Mouse (Mus musculus): Measurements from ENCODE around the gene Pla2g6. TPM values are rescaled to one million over a fixed set of nuclear protein-coding genes. Genes with fewer than 3 reads are reported as not detected.

The Pla2g6 gene
- total and polyA plus RNA-seq, 3 experiments = 9.3 to 20.9 (median 14.8) TPM

DNA sequence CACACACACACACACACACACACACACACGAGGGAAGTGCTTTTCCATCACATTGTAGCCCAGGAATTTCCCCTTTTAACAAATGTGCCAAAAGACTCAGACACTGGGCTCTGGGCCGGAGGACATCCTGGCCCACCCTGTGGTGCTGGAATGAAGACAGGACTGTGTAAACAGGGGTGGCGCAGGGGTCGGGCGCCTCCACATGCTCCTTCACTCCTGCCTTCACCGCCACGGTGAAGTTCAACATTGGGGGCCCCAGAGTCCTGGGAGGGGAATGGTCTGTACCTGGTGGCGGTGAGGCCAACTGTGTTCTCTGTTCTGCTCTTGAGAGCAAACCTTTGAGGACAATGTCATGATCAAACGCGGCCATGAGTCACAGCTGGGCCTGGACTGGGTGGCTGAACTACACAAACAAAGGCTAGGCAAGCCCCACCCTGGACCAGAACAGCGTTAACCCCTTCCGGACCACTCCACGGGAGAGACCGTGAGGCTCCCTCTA lies 40.2 kb upstream of the Pla2g6 start:
- Histone ChIP-seq H3K27ac (ENCODE audit: insufficient read depth, low read depth) (no peak overlapping the region), H3K9ac (ENCODE audit: insufficient read depth, low read depth) (no peak overlapping the region), H3K4me3 (replicated peaks in 1 of 3; ENCODE audit: low read depth in 2 of 3, low read length in 2 of 3, poor library complexity in 1 of 3) (no peak overlapping the region), H3K4me2 (ENCODE audit: insufficient read depth, low read depth, poor library complexity, severe bottlenecking) (no peak overlapping the region), H3K79me2 (replicated peaks; ENCODE audit: control insufficient read depth, extremely low read depth, insufficient read depth, poor library complexity, severe bottlenecking) (no peaks in the 10 kb centered on the region), H3K36me3 (replicated peaks in 1 of 2; ENCODE audit: control insufficient read depth in 1 of 2, insufficient read depth in 1 of 2, low read length in 1 of 2) (peaks cover 71 to 98% of the 10 kb centered on the region in 2 experiments), H3K9me3 (replicated peaks; ENCODE audit: low read length) (no peaks in the 10 kb centered on the region), H3K4me1 (ENCODE audit: control insufficient read depth in 1 of 2, insufficient read depth in 2 of 2) (peaks cover 0 to 6% of the 10 kb centered on the region in 2 experiments; a peak in 1 of 4 replicates), H3K27me3 (replicated peaks) (no peaks in the 10 kb centered on the region)
- dilution Hi-C loops (cut with MboI; ENCODE audit: extremely low pct_ligation_motif_present, extremely low pct_unique_long_range_greater_than_20kb, low sequenced_read_pairs) = no loop called here
- DNase-seq (ENCODE audit: extremely low read depth) = no peak
- TF ChIP-seq ZKSCAN1 (IDR thresholded peaks at IDR 0.05; ENCODE audit: borderline replicate concordance, low read depth, low read length) = no peak
- no peak for TF ChIP-seq USF1 (IDR thresholded peaks at IDR 0.05; ENCODE audit: low read depth, low read length)
- no peak for TF ChIP-seq ZNF384 (IDR thresholded peaks at IDR 0.05; ENCODE audit: low read depth, low read length)
- TF ChIP-seq ELF1 (IDR thresholded peaks at IDR 0.05; ENCODE audit: low read depth, low read length) = no peak
- no peak for TF ChIP-seq GABPA (IDR thresholded peaks at IDR 0.05; ENCODE audit: insufficient replicate concordance, low read depth, low read length)
- no peak for TF ChIP-seq TBP (conservative IDR thresholded peaks at IDR 0.05; ENCODE audit: low read depth, low read length)
- TF ChIP-seq MAZ (IDR thresholded peaks at IDR 0.05; ENCODE audit: low read depth, low read length) = no peak
- no peak for TF ChIP-seq SMC3 (IDR thresholded peaks at IDR 0.05; ENCODE audit: low read depth, low read length)
- TF ChIP-seq CHD2 (IDR thresholded peaks at IDR 0.05; ENCODE audit: low read length) = no peak
- no peak for TF ChIP-seq E2F4 (IDR thresholded peaks at IDR 0.05; ENCODE audit: insufficient replicate concordance, low read depth, low read length)
- no peak for TF ChIP-seq CHD1 (IDR thresholded peaks at IDR 0.05; ENCODE audit: low read depth, low read length)
- TF ChIP-seq USF2 (conservative IDR thresholded peaks at IDR 0.05; ENCODE audit: low read depth, low read length) = no peak
- no peak for TF ChIP-seq ZC3H11A (IDR thresholded peaks at IDR 0.05; ENCODE audit: low read depth, low read length)
- no peak for TF ChIP-seq RAD21 (IDR thresholded peaks at IDR 0.05; ENCODE audit: low read depth, low read length)
- TF ChIP-seq JUND (conservative IDR thresholded peaks at IDR 0.05; ENCODE audit: low read depth, low read length) = no peak
- TF ChIP-seq CTCF (conservative IDR thresholded peaks at IDR 0.05 in 1 of 2, IDR thresholded peaks at IDR 0.05 in 1 of 2; ENCODE audit: low read depth in 2 of 2, low read length in 2 of 2) = no peak
- no peak for TF ChIP-seq ZMIZ1 (IDR thresholded peaks at IDR 0.05; ENCODE audit: low read depth, low read length)
- in situ Hi-C loops (cut with MboI; ENCODE audit: low pct_ligation_motif_present, low pct_unique_long_range_greater_than_20kb, low sequenced_read_pairs) = no loop called here

DNA sequence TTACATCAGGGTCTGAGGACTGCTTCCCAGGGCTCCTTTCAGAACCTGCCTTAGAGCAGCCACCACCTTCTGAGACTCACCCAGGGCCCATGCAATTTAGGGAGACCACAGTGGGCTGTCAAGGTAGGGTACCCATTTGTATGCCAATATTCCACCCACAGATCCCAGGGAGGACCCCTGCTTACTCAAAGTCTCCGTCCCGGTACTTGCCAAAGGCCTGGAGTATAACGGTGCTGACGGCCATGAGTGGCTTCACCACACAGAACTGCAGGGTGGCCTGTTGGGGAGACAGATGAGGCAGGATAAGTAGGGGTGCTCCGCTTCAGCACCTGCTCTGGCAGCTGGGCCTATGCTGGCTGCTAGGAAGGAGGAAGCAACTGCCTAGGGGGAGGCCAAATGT lies 38.2 kb upstream of the Pla2g6 start:
- no peak overlapping the region for H3K27ac ChIP-seq (ENCODE audit: insufficient read depth, low read depth)
- no peak overlapping the region for H3K4me3 ChIP-seq (replicated peaks in 1 of 3; ENCODE audit: low read depth in 2 of 3, low read length in 2 of 3, poor library complexity in 1 of 3)
- TF ChIP-seq NELFE (IDR thresholded peaks at IDR 0.05; ENCODE audit: low read depth, low read length) (no peak), USF1 (IDR thresholded peaks at IDR 0.05; ENCODE audit: low read depth, low read length) (no peak), NRF1 (IDR thresholded peaks at IDR 0.05; ENCODE audit: low read depth, low read length) (no peak), MAX (IDR thresholded peaks at IDR 0.05; ENCODE audit: low read length) (no peak), SIN3A (IDR thresholded peaks at IDR 0.05; ENCODE audit: low read length) (no peak), TBP (conservative IDR thresholded peaks at IDR 0.05; ENCODE audit: low read depth, low read length) (no peak), IRF4 (IDR thresholded peaks at IDR 0.05; ENCODE audit: low read depth, low read length) (no peak), ZC3H11A (IDR thresholded peaks at IDR 0.05; ENCODE audit: low read depth, low read length) (no peak), CHD1 (IDR thresholded peaks at IDR 0.05; ENCODE audit: low read depth, low read length) (no peak), ZMIZ1 (IDR thresholded peaks at IDR 0.05; ENCODE audit: low read depth, low read length) (no peak), SMC3 (IDR thresholded peaks at IDR 0.05; ENCODE audit: low read depth, low read length) (no peak), ELF1 (IDR thresholded peaks at IDR 0.05; ENCODE audit: low read depth, low read length) (no peak), MYC (IDR thresholded peaks at IDR 0.05; ENCODE audit: low read depth, low read length) (no peak), ZNF384 (IDR thresholded peaks at IDR 0.05; ENCODE audit: low read depth, low read length) (no peak), ZKSCAN1 (IDR thresholded peaks at IDR 0.05; ENCODE audit: borderline replicate concordance, low read depth, low read length) (no peak)
- no peak overlapping the region for H3K4me2 ChIP-seq (ENCODE audit: insufficient read depth, low read depth, poor library complexity, severe bottlenecking)
- no peak overlapping the region for H3K9ac ChIP-seq (ENCODE audit: insufficient read depth, low read depth)
- in situ Hi-C loops (cut with MboI; ENCODE audit: low pct_ligation_motif_present, low pct_unique_long_range_greater_than_20kb, low sequenced_read_pairs) (no loop called here), dilution Hi-C loops (cut with MboI; ENCODE audit: extremely low pct_ligation_motif_present, extremely low pct_unique_long_range_greater_than_20kb, low sequenced_read_pairs) (no loop called here)
- H3K36me3 ChIP-seq (replicated peaks in 1 of 2; ENCODE audit: control insufficient read depth in 1 of 2, insufficient read depth in 1 of 2, low read length in 1 of 2) = peaks cover 72 to 98% of the 10 kb centered on the region in 2 experiments
- H3K4me1 ChIP-seq (ENCODE audit: control insufficient read depth in 1 of 2, insufficient read depth in 2 of 2) = peaks cover 0 to 6% of the 10 kb centered on the region in 2 experiments; a peak in 1 of 4 replicates
- H3K27me3 ChIP-seq (replicated peaks) = no peaks in the 10 kb centered on the region
- no peaks in the 10 kb centered on the region for H3K9me3 ChIP-seq (replicated peaks; ENCODE audit: low read length)
- no peak for DNase-seq (ENCODE audit: extremely low read depth)
- no peaks in the 10 kb centered on the region for H3K79me2 ChIP-seq (replicated peaks; ENCODE audit: control insufficient read depth, extremely low read depth, insufficient read depth, poor library complexity, severe bottlenecking)
